Mouse (Mus musculus) megakaryocyte, embryonic 14.5 days (primary cell): ENCODE data around the gene Ddr1.

Experiments
- FLI1 ChIP-seq: IDR thresholded peaks from 2 replicates; pipeline ENCODE4 v1.6.1; 2012; ENCODE audit warnings: low read length, inconsistent platforms, mixed read lengths
- GATA1 ChIP-seq: IDR thresholded peaks from 3 replicates; pipeline ENCODE4 v1.6.1; 2012; ENCODE audit warnings: mixed read lengths, low read length, inconsistent platforms, borderline replicate concordance

GRCm38 (mm10) chr17:35704621-35705464 is at the start of gene Ddr1:
- no peak for TF ChIP-seq FLI1
- TF ChIP-seq GATA1, result no peak
